Mouse (Mus musculus): ENCODE data around the gene Pin1.
"Not testable (repeated sequence)": the region's sequence is repeated elsewhere in the genome, so short reads cannot be mapped to it uniquely, and the experiment has no call there.

The Pin1 gene

DNA sequence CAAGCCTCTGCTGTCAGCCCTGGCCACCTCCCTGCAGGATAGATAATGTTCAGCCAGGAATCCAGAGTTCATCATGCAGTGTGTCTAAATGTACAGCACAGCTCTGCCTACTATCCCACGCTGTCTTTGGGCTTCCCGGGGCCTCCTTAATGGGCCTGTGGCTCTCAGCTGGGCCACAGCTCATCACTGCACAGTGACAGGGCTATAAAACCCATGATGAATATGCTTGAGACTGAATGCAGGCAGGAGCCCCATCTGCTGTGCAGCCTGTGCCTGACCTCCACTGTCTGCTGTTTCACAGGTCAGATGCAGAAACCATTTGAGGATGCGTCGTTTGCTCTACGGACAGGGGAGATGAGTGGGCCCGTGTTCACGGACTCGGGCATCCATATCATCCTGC is 11.0 kb downstream of the Pin1 start:
- DNase-seq: no peak

DNA sequence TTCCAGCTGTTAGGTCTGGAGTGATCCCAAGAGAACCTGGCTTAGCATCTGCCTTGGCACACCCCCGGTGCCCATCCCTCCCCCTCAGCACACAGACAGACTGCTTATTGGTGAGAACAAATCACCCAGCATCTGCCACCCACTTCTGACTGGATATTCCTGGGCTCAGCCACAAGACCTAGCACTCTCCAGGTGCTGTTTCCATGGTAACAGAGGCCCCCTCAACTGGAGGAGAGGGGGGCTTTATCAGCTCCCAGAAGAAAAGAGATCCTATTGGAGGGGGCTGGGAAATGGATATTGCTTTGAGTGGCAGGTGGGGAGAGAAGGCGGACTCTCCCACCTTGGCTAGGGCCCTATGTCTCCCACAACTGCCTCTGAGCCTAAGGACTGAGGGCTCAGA is 12.1 kb downstream of the Pin1 start:
- DNase-seq: no peak

DNA sequence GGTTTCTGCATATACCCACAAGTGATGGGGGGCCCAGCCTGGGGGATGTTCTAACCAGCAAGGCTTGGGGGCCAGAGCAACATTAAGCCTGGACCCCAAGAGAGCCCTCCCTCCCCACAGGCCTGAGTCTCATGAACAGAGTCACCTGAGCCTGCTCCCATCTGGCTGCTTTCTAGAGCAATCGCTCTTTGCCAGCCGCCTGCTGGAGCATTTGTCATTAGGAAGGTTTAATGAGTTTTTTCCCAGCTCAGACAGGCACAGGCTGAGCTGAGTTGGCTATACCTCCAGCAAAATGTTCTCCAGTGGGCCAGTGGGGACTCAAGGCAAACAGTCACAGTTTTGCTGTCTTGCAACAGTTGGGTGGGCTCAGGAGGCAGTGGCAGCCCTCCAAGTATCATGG is 12.5 kb downstream of the Pin1 start:
- no peak for DNase-seq

DNA sequence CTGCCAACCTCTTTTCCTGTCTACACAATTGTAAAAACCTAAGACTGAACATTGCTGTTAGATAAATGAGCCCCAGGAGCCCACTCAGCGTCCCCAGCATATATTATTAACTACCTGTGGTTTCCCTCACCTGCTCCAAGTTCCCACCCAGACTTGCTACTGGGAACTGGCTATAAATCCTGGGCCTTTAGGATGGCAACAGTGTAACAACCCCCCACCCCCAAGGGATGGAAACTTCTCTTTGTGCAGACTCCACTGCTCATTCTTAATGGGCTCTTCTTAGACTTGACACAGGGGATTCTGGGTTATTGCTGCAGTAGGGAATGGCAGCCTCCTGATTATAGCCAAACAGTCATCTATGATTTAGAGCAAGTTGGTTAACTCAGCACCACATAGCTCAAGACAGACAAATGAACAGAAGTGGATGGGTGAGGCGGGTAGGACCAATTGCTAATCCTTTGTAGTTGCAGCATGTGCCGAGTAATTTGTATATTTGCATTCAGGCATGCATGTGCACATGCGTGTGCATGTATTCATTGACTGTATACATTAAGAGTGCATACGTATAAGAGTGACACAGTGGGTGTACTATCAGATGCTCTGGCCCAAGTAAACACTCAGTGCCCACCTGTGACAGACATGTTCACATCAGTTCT is 13.2 kb downstream of the Pin1 start:
- DNase-seq: no peak

DNA sequence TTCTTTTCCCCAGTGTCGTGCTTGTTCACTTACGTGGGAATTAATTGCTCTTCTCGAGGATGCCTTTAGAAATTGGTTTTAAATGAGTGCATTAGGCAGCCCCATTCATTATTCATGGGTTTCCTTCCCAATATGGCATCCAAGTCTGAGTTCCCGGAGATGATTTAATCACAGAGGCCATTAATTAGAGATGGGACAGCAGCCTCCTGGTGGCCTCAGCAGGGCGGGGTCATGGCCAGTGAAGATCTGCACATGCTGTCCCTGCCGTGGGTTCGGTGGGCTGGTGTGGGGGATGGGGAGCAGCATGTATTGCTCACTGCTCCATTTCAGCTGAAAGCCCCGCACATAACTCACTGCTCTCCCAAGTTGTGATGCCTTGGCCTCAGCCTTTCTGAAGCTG is 14.0 kb downstream of the Pin1 start:
- DNase-seq: no peak

DNA sequence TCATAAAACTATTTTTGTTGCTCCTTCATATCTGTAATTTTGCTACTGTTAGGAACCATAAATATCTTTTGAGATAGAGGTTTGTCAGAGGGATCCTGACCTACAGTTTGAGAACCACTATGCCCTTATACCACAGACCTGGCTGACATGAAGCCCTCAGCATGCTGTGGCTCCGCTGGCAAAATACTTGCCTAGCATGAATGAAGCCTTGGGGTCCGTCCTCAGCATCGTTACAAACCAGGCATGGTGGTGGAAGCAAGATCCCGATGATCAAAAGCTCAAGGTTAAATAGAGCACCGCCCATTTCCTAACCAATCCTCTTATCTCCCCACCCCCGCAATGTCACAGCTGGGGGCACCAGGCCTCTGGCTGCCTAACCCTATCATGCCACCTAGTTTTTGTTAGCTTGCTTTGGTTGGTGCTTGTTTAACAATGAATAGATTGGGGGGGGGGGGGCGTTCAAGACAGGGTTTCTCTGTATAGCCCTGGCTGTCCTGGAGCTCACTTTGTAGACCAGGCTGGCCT is 14.7 kb downstream of the Pin1 start:
- DNase-seq: no peak

DNA sequence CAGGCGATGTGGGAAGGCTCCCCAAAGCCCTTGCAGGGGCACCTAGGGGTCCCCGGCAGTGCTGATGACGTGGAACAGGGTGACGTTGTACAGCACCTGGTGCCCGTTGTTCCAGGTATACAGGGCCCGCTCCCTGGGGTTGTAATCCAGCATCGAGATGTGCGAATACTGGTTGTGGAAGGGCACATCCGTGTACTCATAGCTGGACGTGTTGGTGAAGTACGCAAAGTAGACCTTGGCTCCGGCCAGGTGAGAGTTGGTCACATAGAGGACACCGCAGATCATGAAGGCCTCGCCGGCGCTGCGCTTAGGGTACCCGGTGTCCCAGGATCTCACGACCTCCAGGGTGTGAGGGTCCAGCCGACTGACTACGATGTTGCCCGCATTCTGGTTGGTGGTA is 16.2 kb downstream of the Pin1 start:
- DNase-seq: no peak

DNA sequence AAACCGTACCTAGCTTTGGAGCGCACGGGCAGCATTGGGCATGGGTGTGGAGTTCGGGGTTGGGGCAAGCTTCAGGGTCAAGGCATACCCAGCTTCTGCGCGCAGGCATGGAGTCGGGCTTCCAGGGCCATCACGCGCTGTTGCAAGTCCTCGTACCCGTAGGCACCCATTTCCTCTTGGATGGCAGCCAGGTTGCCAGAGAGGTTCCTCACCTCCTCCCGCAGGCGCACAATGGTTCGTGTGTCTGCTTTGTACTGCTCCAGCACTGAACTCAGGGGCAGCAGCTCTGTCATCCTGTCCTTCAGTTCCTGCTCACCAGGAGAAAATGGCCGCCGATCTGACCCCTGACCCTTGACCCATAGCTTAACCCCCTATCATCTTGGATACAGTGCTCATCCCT is 20.2 kb downstream of the Pin1 start:
- no peak for DNase-seq

DNA sequence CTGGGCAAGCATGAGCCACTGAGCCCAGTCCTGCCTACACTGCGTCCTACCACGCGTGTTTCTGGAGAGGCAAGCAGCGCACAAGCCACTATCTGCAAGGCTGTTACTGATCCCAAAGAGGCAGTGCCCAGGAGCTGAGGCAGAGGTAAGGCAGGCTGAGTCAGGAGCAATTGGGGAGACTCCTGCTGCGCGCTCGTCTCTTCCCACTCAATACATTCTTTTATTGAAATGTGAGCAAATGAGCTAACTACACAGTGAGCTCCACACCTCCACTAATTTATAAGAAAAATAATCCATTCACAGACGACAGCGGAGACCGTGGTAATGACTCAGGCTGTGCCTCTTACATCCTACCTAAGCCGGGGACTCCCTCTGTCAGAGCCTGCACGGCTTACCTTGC is 26.0 kb downstream of the Pin1 start:
- DNase-seq: no peak

DNA sequence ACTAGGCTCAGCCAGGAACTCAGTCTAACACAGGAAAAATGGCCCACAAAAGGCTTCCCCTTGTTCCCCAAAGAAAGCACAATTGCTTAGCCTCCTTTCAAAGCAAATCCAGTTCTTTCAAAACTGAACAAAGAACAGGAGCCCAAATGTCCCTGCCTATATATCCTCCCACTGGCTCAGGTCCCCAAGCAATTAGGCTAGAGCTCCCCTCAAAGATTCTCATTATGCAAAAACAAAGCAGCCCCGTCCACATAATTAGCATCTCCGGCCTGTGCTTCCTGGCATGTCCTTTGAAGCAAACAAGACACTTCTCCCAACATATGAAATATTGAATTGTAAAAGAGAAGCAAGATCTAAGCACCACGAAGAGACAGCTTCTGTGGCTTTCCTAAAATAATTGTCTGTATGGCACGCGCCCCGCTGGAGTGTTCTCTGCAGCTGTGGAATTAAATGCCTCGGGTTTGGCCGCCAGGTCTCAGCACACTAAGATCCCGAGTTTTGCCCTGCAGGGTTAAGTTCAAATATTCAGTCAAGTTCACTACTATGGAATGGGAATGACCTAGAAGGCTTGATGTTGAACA is 28.6 kb downstream of the Pin1 start:
- no peak for DNase-seq

DNA sequence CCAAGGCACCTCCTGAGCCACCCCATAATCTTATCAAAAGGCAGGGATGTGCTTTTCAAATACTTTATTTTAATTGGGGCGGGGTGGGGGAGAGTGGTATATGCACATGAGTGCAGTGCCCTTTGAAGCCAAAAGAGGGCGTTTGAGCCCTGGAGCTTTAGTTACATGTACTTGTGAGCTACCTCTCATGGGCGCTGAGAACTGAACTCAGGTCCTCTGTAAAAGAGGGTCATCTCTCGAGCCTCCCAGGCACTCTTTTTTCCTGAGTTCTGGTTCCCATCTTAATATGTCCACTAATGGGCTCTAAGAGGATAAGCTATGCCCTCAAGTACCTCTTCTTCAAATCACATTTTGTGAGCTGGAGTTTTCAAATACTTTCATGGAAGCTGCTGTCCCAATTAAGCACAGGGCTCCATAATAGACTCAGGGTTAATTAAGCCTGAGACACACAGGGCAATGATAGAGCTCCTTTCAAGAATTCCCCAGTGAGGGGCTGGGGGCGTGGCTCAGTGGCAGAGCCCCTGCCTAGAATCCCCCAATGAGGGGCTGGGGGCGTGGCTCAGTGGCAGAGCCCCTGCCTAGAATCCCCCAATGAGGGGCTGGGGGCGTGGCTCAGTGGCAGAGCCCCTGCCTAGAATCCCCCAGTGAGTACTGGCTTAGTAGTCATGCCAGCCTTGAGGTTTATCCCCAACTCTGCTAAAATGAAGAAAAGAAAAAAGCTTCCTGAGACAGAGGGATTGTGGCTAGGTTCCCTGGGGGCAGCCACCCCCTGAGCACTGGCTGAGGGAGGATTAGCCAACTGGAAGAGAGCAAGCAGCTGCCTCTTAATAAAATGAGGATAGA is 29.9 kb downstream of the Pin1 start:
- no peak for DNase-seq

DNA sequence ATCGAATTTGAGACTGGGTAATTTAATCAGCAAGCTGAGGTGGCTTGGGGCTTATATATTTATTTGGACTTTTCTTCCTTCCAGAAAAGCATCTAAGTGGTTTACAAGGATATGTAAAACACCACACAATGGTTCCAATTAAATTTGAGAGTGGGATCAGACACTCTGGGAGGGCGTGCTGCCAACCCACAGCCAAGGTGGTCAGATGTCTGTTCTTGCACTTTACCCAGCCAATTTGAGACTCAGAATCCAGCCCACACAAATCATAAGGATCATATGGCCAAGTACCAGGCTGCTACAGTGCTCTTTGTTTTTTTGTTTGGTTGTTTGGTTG is 30.5 kb downstream of the Pin1 start:
- DNase-seq: no peak

DNA sequence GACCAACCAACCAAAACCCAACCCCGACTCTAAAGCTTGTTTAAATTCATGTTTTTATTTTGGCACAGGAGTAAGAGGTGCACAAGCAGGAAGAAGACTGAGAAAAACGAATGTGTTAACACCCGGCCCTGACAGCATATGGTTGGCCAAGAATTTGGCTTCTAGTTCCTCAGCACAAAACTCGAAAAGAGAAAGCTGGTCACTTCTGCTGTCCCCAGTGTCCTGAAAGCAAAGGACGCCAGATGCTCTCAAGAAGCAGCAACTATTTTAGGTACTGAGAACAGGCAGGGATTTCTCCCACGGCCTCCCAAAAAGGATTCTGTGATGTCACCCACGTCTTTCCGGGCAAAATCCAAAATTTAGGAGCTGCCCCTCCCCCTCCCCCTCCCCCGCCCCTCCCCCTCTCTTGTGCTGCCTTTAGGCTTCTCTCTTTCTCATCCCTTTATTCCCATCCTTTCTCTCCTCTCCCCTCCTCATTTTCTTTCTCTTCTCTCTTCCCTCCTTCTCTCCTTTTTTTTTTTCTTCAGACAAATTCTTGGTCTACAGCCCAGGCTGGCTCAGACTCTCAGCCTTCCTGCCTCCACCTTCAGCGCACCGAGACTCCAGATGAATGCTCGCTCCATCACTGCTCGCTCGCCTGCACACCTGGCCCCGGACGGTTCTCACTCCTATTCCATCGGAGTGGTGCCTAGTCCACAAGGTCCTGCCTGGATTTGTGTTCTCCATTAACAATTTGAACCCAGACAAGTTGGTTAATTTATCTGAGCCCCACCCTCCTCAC is 33.4 kb downstream of the Pin1 start:
- DNase-seq: no peak

DNA sequence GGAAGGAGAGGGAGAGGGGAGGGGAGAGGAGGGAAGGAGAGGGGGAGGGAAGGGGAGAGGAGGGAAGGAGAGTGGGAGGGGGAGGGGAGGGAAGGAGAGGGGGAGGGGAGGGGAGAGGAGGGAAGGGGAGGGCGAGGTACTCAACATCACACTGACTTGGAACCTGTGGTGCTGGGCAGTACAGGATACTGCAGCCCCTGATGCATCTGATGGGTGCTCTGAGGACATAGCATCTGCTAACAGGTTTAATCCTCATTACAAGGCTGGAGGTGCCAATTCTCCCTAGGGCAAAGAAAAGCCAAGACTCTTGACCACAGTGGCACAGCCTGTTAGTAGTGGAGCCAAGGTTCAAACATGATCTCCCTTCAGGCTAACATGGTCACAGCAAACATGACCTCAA is 37.5 kb downstream of the Pin1 start:
- DNase-seq: no peak

DNA sequence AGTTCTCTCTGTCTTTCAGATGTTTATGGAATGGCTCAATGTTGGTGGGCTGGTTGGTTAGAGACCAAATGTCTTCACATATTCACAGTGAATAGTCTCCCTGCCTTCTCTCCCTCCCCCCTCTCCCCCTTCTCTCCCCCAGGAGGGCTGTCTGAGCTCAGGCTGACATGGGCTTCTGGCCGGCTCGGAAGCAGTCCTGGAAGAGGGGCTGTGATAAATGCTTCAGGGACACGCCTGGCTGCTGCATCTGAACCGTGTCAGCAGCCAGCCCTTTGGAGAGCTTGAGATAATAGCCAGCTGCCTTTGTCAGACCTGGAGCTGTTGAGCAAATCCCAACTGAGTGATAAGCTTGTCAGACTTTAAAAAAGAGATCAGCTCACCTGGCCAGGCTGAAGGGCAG is 38.0 kb downstream of the Pin1 start:
- DNase-seq: no peak

DNA sequence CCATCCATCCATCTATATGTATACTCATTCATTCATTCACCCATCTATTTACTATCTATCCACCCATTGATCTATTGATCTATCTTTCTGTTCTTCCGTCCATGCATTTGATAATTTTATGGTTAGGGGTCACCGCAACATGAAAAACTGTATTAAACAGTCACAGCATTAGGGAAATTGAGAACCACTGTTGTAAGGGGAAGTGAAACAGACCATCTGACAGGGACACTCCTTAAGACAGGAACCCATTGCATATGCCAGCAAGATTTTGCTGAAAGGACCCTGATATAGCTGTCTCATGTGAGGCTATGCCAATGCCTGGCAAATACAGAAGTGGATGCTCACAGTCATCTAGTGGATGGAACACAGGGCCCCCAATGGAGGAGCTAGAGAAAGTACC is 38.6 kb downstream of the Pin1 start:
- DNase-seq: not testable (repeated sequence)

DNA sequence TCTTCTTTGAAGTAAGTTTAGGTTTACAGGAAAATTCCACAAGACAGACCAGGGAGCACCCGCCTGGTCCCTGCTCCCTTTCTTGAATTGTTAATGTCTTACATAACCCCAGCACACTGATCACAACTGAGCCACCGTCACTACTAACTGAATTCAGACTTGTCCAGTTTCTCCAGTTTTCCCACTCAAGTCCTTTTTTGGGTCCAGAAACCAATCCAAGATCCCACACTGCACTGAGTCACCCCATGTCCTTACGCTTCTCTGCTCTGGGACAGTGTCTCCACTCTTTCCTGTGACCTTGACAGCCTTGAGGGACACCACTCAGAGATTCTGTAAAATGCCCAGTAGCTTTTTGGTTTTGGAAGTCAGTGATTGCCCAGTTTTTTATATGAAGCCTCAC is 41.0 kb downstream of the Pin1 start:
- no peak for DNase-seq

DNA sequence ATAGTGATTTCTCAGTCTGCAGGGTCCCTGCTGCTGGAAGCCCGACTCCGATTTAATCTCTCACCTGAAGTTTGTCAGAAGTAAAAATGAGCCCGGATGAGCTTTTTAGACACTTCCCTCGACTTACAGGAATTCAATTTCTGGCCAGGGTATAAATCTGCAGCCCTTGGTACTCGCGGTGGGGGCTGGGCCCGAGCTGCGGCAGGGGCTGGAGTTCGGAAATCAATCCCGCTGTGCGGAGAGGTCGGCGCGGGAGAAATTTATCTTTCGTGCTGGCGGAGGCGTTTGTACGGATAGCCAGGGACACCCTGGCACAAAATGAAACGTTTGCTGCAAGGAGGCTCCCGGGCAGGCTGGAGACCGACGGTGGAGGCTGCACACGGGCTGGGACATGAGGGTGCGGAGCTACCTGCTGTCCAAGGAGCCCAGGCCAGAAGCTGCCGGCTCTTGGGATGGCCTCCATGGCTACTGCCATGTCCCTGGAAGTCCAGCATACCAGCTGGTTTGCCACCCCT is 42.9 kb downstream of the Pin1 start:
- DNase-seq: no peak

DNA sequence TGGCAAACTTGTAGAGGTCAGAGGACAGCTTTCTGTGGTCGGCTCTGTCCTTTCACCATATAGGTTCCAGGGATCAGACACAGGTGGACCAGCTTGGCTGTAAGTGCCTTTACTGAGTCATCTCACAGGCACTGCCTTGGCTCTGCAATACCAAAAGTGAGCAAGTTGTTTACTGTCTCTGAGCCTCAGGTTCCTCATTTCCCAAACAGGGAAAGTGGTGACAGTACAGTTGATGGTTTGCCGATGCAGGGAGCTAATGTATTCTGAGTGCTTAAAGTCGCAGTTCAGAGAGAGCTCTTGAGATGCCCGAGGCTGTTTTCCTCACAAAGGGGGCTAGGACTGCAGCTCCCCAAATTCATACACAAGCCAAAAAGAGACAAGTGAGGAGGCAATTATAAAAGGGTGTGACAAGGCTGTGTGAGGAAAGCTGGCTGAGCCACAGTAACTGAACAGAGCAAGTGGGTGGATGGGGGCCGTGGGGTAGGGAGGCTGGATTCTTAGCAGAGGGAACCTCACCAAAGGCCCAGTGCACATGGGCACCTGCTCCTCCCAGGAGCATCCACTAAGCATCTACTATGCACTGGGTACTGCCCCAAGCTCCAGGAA is 44.3 kb downstream of the Pin1 start:
- DNase-seq: no peak

DNA sequence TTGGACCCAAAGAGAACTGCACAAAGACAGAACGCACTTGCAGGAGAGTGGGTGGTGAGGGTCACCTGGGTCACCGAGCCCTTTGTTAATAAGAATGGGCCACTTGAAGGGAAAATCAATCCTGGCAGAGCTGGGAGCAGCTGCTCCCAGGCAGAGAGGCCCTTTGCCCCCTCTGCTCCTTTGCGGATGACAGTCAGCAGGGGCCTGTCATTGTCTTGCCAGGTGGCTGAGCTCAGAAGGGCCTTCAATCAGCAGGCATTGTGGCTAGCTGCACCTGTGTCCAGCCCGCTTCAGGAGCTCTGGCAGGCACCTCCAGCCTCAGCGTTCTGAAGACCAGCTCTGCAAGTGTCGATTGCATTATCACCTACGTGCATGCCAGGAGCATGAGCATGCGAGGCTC is 45.6 kb downstream of the Pin1 start:
- no peak for DNase-seq

DNA sequence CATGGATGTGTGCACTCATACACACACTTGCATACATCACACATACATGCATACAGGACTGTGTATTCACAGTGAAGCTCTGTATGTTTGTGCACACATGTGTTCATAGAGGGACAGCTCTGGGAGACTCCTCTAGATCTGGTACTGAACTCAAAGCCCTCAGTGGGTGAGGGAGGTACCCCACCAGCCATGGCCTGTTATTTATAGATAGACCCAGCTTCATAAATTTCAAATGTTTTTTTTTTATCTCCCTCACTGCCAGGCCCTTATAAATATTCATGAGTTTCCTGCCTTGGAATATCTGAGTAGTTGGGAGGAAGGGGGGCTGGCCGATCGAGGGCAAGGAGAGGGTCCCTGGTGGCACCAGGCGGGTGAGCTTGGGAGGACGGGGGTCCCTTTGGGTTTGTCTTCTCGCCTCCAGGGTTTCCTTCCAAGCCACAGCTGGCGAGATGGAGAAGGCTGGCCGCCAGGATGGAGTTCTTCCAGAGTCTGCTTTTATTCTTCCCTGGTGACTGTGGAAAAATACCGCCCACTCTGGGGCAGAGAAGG is 52.0 kb downstream of the Pin1 start:
- no peak for DNase-seq

DNA sequence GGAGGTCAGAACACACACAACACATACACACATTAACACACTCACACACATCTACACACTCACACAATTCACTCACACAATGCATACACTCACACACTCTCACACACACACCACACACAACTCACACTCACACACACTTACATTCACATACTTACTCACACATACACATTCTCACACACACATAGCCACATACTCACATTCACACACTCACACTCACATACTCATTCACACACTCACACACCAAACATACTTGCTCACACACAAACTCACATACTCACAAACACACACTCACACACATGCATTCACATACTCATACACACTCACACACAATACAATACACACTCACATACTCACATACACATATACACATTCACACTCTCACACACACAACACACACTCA is 53.5 kb downstream of the Pin1 start:
- no peak for DNase-seq

DNA sequence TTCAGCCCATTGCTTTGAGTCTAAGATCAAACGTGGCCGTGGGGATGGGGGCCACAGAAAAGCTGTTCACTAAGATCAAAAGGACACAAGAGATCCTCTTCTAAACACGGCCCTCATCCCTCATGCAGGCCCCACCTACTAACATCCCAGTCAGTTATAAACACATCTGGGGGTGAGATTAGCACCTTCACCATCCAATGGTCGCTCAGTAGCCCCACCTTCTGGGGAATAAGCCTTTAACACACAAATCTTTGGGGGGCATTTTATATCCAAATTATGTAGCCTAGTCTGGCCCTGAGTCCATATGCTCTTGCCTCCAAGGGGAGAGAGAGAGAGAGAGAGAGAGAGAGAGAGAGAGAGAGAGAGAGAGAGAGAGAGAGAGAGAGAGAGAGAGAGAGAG is 54.1 kb downstream of the Pin1 start:
- no peak for DNase-seq
